Mouse (Mus musculus) yolk sac, embryonic 10.5 days (tissue): Measurements from ENCODE around the gene Pld5.

ENCODE experiments used
- DNase-seq: peaks from one replicate; pipeline ENCODE4 v3.0.0-alpha.2; 2017; ENCODE audit warnings: low spot score

The Pld5 gene

GRCm38 (mm10) chr1:175950421-175950820, 324.7 kb downstream of the Pld5 start:
- no peak for DNase-seq

DNA sequence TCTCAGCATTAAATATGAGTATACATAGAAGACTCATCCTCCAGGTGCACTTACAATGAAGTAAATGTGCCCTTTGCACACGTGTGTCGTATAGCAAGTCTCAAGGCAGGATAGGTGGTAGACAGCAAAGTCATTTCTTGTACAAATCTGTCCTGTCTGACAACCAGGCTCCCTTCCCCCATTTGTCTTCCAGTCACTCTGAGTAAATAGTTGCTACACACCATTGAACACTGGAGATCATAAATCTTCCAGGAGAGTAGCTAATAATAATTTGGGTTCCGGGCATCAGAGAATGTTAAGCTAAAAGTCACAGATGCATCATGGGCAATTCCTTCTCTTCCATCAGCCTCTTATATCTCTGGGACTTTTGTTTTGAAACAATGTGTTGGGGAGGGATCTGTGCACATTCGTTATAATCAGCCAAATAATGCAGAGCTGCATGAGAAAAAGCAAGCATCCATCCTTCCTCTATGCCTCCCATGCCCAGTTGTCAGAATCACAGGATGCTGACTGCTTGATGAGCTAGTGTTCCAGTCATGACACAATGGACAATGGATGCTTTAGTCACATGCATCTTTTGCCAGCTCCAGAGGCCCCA, 328.3 kb downstream of the Pld5 start:
- no peak for DNase-seq

DNA sequence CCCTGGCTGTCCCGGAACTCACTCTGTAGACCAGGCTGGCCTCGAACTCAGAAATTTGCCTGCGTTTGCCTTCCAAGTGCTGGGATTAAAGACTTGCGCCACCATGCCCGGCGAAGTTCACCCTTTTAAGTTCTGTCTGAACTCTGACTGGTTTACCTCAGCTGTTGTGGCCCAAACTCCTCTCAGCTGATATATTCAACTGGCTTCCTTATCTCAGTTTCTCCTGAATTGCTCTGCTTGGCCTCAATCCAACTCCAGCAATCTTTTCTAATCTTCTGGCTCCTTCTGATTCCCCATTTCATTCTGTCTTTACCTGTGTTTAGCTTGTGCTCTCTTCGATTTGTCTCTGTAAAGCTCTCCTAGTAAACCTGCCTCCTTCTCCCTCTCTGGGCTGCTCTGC, 331.9 kb downstream of the Pld5 start:
- DNase-seq: no peak

DNA sequence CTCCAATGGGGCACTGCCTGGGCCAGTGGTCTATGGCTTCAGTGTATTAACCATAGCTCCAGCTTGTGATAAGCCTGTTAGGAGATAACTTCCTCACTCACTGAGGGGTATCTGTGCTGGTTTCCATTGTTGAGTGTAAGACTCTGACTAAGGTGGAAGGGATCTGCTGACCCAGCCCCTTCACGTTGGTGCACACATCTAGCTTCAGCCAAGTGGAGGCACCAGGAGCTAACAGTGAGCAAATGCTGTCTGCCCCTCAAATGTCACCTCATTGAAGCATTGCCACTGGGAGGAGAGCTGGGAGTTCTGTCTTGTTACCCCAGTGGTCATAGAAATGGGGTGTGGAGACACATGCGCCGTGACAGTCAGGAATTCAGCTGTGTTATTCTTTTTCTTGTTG, 336.4 kb downstream of the Pld5 start:
- DNase-seq: no peak

DNA sequence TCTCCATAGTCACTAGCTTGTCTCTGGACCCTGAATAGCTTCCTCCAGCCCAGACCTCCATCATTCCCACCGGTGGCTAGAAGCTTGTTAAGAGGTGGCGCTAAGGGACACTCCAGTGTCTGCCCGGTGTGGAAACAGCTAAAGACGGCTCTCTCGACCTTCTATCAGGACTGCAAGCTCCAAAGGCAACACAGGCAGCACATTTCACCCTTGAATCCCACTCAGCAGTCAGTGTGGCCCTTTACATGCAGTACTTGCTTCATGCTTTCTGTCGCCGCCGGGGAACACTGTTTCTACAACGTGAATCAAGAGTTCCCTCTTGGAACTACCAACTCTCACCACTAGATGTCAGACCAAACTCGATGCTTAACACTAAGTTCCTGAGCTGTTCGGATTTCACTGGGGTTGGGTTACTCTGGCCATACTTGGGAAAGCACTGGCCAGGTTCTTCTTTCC, 338.8 kb downstream of the Pld5 start:
- peak; percentile 65 for DNase-seq

- no peak for DNase-seq
Observed at GRCm38 (mm10) chr1:175931391-175931790, 343.7 kb downstream of the Pld5 start.

- peak; percentile 16 for DNase-seq
Observed at GRCm38 (mm10) chr1:175923848-175924787, 351.0 kb downstream of the Pld5 start.

DNA sequence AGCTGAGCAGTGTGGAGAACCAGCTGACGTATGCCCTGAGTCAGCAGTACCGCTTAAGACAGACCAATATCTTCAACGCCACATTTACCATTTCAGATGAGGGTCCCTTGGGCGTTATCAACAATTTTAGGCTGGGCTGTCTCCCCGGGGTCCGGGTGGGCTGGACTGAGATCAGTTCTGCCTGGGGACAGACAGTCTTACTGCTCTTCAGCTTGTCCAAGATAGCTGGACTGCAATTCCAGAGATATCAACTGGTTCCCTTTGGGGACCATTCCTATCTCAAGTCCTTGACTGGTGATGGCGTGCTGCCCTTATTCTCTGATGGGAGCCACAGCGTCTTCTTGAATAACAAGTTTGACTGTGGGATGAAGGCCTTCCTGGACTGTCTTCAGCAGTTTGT, 354.0 kb downstream of the Pld5 start:
- no peak for DNase-seq

DNA sequence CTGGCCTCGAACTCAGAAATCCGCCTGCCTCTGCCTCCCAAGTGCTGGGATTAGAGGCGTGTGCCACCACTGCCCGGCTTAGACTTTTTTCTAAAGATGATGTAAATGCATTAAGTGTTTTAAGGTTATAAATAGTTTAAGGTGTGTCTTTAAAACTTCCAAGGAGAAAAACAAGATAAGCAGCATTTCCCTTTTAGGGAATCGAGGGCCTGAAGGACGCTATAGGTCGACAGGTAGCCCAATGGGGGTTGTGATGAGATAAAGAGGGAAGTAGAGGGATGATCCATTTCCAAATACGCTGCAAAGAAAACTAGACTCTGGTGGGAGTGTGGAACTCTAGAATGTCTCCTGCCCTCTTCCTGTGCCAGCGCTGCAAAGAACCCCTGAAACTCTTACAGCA, 355.1 kb downstream of the Pld5 start, which contains the start of gene Gm38100:
TSS of gene Gm38100 (plus strand) at position 301 of the 400 bp plus-strand sequence.
- no peak for DNase-seq

DNA sequence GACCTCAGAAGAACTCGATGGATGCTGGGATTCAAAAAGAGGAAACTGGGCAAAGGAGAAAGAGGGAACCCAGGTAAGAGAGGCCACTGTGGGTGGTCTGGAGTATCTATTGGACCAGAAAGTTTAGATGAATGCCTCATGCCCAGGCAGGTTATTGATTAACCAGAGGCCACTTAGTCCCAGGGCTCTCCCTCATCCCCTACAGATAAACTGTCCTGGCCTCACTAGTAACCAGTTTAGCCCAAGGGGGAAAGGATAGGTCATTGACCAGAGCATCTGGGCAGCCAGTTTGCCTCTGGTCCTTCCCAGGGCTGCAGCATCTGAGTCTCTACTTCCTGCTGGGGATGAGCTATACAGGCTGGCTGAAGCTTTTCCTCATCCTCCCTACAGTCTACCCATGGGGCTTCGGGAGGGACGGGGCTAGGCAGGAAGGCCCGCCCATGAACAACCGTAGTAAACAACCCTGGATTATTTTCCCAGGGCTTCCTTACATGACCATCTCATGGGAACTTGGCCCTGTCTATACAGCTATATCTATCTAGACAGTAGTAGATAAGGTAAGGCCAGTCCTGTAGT, 361.3 kb downstream of the Pld5 start:
- DNase-seq: no peak
